Mouse (Mus musculus) forebrain, embryonic 10.5 days (tissue): ENCODE measurements around the gene Prkcq. TPM values are rescaled to one million over a fixed set of nuclear protein-coding genes. Genes with fewer than 3 reads are reported as not detected.
A peak's percentile ranks its signal among the peaks of the same experiment; 100 is the strongest.

Source experiments
- DNase-seq: peaks from one replicate; pipeline ENCODE4 v3.0.0-alpha.2; 2017; ENCODE audit warnings: low spot score; ENCODE audit errors: extremely low spot score
- H3K27ac ChIP-seq: fragments of 300-500 bp; sonication (generic); 2 replicates; pipeline ENCODE4 v1.5.1; 2016; ENCODE audit warnings: mild to moderate bottlenecking
- H3K27me3 ChIP-seq: fragments of 300-500 bp; sonication (generic); 2 replicates; pipeline ENCODE4 v1.6.1; 2016; ENCODE audit warnings: mild to moderate bottlenecking; ENCODE audit not compliant: poor library complexity, severe bottlenecking
- H3K36me3 ChIP-seq: fragments of 300-500 bp; sonication (generic); replicated peaks from 2 replicates; pipeline ENCODE4 v1.6.1; 2016; ENCODE audit warnings: mild to moderate bottlenecking, moderate library complexity
- H3K4me1 ChIP-seq: fragments of 300-500 bp; sonication (generic); 2 replicates; pipeline ENCODE4 v1.6.1; 2016
- H3K4me3 ChIP-seq: fragments of 300-500 bp; sonication (generic); 2 replicates; pipeline ENCODE4 v1.5.1; 2016; ENCODE audit warnings: mild to moderate bottlenecking, moderate library complexity
- H3K9me3 ChIP-seq: fragments of 300-500 bp; sonication (generic); 2 replicates; pipeline ENCODE4 v1.6.1; 2016; ENCODE audit warnings: mild to moderate bottlenecking, moderate library complexity
- WGBS: fragments of 180-500 bp; shearing (Covaris S2); methylation state at CpG from one replicate; pipeline ENCODE4 v1.1.7; 2016; 5-methylcytosine and 5-hydroxymethylcytosine counted together
- polyA plus RNA-seq: library from polyadenylated mRNA; unstranded; fragments of >200 nt; fragmentation: Nextera tagmentation; extraction: Ambion mirVana; gene quantifications from 2 replicates; pipeline ENCODE4 v1.2.1, GENCODE M21; 2016

Prkcq gene
- 1.3 and 1.7 TPM in 2 replicates for polyA plus RNA-seq

DNA sequence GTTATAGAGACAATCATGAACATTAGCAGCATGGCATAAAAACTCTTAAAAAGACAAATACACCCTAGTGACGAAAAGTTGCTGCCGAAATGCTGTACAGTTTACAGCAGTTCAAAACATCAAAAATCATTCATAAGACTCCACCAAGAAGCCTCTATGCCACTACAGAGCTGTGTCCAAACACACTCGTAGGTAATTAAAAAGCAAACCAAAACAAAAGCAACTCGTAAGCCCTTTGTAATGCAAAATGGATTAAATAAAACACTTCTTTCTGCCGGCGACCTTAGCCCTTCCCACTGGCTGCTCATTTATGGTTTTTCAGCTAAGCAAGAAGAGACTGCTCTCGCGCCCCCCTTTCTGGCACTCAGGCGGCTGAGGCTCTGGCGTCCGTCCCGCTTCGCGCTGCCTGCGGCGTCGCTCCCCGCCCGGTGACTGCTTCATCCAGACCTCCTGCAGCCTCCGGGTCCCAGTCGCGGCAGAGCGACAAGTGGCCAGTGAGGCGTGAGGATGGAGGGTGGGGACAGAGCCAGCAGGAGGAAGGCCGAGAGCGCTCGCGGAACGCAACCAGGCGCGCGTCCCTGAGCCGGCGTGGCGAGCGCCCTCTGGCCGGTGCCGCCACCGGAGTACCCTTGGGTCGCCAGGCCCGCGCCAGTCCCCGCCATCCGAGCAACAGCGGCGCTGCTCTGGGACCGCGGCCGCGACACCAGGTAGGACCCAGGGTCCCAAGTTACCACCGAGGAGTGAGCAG lies at the start of gene Prkcq:
Gene Prkcq (plus strand): TSS at position 355 of the 748 bp plus-strand sequence.
- peaks cover 84% of the 10 kb centered on the region for H3K27me3 ChIP-seq

DNA sequence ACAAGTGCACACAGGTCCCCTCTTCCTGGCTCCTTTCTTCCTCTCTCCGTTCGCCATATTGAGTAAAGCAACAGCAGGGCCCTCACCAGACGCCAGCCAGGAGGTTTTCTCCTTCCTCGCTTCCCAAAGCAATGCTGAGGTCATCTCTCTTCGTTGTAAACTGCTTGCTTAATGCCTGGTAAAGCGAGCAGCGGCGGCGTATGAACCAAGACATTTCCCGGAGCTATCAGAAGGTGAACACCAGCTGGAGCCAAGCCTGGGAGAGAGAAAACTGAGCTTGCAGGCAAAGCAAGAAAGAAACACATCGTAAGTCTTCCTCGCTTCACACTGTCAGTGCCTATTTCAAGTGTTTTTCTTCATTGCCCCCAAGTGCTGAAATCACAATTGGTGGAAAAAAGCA lies 41.0 kb upstream of the Prkcq start:
- no peak overlapping the region for H3K27ac ChIP-seq
- DNase-seq, result no peak
- H3K36me3 ChIP-seq, result no peaks in the 10 kb centered on the region
- no peaks in the 10 kb centered on the region for H3K4me1 ChIP-seq
- no peak overlapping the region for H3K4me3 ChIP-seq
- WGBS, result 91% methylated on average over 12 of the region's 12 CpGs
- no peaks in the 10 kb centered on the region for H3K9me3 ChIP-seq
- no peaks in the 10 kb centered on the region for H3K27me3 ChIP-seq

More for the DNA sequence above, at the start of gene Prkcq:
- Histone ChIP-seq H3K9me3 (no peaks in the 10 kb centered on the region), H3K36me3 (no peaks in the 10 kb centered on the region), H3K27ac (peak within 1 kb of the TSS; percentile 79), H3K4me3 (peak within 1 kb of the TSS; percentile 60), H3K4me1 (peaks cover 20% of the 10 kb centered on the region)
- 1% methylated on average over 51 of the region's 51 CpGs for WGBS
- DNase-seq, result peak; percentile 63

GRCm38 (mm10) chr2:11135718-11136117 lies 36.2 kb upstream of the Prkcq start:
- peaks cover 6% of the 10 kb centered on the region; the same call in 1 of the 2 replicates for H3K9me3 ChIP-seq
- DNase-seq, result no peak
- 78% methylated on average over 6 of the region's 6 CpGs for WGBS
- no peak overlapping the region for H3K4me3 ChIP-seq
- no peaks in the 10 kb centered on the region for H3K36me3 ChIP-seq
- no peak overlapping the region for H3K27ac ChIP-seq
- no peaks in the 10 kb centered on the region for H3K27me3 ChIP-seq
- H3K4me1 ChIP-seq, result no peaks in the 10 kb centered on the region

DNA sequence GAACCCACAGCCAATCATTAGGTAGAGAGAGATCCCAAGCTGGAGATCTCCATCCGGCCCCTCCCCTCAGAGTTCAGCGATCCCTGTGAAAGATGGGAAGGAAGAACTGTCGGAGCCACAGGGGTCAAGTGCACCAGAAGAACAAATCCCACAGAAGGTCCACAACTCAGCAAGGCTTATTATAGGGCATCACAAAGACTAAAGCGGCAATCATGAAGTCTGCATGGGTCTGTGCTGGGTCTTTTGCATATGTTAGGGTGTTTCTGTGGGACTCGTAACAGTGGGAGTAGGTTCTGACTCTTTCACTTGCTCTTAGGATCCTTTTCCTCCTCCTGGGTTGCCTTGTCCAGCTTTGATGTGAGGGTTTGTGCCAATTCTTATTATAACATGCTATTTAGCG lies 33.8 kb upstream of the Prkcq start:
- no peak for DNase-seq
- H3K4me3 ChIP-seq, result no peak overlapping the region
- WGBS, result 89% methylated on average over 6 of the region's 6 CpGs
- no peaks in the 10 kb centered on the region for H3K36me3 ChIP-seq
- 0 out of 2 replicates have a peak, but pooled peaks cover 3% of the 10 kb centered on the region for H3K27me3 ChIP-seq
- no peak overlapping the region for H3K27ac ChIP-seq
- no peaks in the 10 kb centered on the region for H3K4me1 ChIP-seq
- peaks cover 6% of the 10 kb centered on the region; the same call in 1 of the 2 replicates for H3K9me3 ChIP-seq

- Histone ChIP-seq H3K27ac (no peak overlapping the region), H3K4me1 (no peaks in the 10 kb centered on the region), H3K9me3 (peaks cover 6% of the 10 kb centered on the region; the same call in 1 of the 2 replicates), H3K27me3 (0 out of 2 replicates have a peak, but pooled peaks cover 3% of the 10 kb centered on the region), H3K36me3 (no peaks in the 10 kb centered on the region), H3K4me3 (no peak overlapping the region)
- WGBS, result 81% methylated on average over 1 of the region's 1 CpGs
- DNase-seq, result no peak
Measured at GRCm38 (mm10) chr2:11139518-11140152, 32.3 kb upstream of the Prkcq start.

DNA sequence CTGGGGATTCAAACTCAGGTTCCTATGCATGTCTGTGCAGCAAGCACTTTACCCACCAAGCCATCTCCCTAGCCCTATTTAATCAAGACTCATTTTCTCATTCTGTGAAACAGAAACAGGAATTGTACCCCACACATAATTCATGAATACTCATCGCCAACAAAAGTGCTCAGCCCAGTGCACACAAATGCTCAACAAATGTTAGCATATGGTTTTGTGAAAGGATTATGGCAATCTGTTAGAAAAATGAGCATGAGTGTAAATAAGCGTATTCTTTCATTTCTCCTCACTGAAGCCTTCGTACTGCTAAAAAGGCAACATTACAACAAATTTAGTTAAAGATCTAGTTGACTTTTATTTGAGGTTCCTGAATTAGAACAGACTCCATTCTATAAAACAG lies 31.5 kb upstream of the Prkcq start:
- H3K9me3 ChIP-seq, result peaks cover 6% of the 10 kb centered on the region; the same call in 1 of the 2 replicates
- no peaks in the 10 kb centered on the region for H3K4me1 ChIP-seq
- no peak overlapping the region for H3K4me3 ChIP-seq
- no peak overlapping the region for H3K27ac ChIP-seq
- no peak for DNase-seq
- no peaks in the 10 kb centered on the region for H3K36me3 ChIP-seq
- 92% methylated on average over 3 of the region's 3 CpGs for WGBS
- 0 out of 2 replicates have a peak, but pooled peaks cover 3% of the 10 kb centered on the region for H3K27me3 ChIP-seq

DNA sequence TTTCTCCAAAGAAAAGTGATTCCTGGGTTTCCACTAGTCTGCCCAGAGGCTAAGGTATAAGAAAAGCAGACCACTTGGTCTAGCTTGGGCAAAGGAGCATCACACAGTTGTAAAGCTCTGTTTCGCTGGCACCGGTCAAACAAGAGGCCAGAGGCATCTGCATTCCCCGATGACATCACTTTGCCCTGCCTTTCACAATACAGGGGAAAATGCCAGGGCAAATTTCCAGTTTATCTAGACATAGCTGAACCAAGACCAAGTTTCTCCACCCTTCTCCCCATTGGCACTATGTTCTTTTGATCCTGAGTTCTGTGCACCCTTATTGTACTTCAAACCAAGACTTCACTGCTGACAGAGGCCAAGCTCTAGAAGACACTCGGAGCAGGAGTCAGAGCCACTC lies 22.8 kb upstream of the Prkcq start:
- H3K9me3 ChIP-seq, result no peaks in the 10 kb centered on the region
- no peak overlapping the region for H3K27ac ChIP-seq
- DNase-seq, result no peak
- no peak overlapping the region for H3K4me3 ChIP-seq
- 88% methylated on average over 4 of the region's 4 CpGs for WGBS
- H3K4me1 ChIP-seq, result no peaks in the 10 kb centered on the region
- no peaks in the 10 kb centered on the region for H3K27me3 ChIP-seq
- H3K36me3 ChIP-seq, result no peaks in the 10 kb centered on the region

- H3K4me3 ChIP-seq, result no peak overlapping the region
- no peaks in the 10 kb centered on the region for H3K36me3 ChIP-seq
- DNase-seq, result no peak
- no peak overlapping the region for H3K27ac ChIP-seq
- H3K4me1 ChIP-seq, result no peaks in the 10 kb centered on the region
- WGBS, result 88% methylated on average over 7 of the region's 7 CpGs
- H3K9me3 ChIP-seq, result no peaks in the 10 kb centered on the region
- H3K27me3 ChIP-seq, result no peaks in the 10 kb centered on the region
Measured at GRCm38 (mm10) chr2:11150975-11151374, 20.9 kb upstream of the Prkcq start.

DNA sequence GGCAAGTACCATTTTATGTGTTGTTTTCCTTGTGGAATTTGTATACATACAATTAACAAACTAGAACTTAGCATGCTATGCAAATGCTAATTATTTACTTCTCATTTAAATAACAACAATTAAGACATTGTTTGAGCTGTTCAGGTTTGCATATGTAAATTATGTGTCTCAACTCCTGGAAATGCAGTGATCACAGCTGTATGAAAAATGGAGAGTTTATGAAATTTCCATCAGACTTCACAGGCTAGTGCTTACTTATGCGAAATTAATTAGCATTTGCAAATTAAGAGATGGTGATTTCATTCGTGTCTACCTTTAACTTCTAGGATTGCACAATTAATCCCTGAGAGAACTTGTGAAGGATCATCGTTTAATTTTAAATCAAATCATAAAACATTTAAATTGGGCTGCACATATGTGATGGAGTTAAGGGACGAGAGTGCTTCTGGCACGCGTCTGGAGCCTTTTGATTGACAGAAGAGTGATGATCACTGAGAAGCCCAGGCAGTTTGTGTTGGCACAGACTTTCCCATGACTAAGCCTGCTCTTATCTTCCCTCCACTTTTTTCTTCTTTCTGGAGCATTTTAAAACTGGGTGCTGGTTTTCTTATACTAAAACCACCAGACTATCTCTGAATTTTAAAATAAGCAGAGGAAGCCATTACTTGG lies 20.1 kb upstream of the Prkcq start:
- 86% methylated on average over 6 of the region's 6 CpGs for WGBS
- H3K4me1 ChIP-seq, result no peaks in the 10 kb centered on the region
- H3K4me3 ChIP-seq, result no peak overlapping the region
- no peak for DNase-seq
- H3K27ac ChIP-seq, result no peak overlapping the region
- no peaks in the 10 kb centered on the region for H3K9me3 ChIP-seq
- H3K27me3 ChIP-seq, result no peaks in the 10 kb centered on the region
- H3K36me3 ChIP-seq, result no peaks in the 10 kb centered on the region

GRCm38 (mm10) chr2:11159641-11160040 lies 12.3 kb upstream of the Prkcq start:
- no peaks in the 10 kb centered on the region for H3K27me3 ChIP-seq
- DNase-seq, result no peak
- WGBS, result 94% methylated on average over 7 of the region's 7 CpGs
- no peak overlapping the region for H3K27ac ChIP-seq
- H3K4me3 ChIP-seq, result no peak overlapping the region
- H3K36me3 ChIP-seq, result no peaks in the 10 kb centered on the region
- H3K9me3 ChIP-seq, result no peaks in the 10 kb centered on the region
- peaks cover 5% of the 10 kb centered on the region; the same call in 1 of the 2 replicates for H3K4me1 ChIP-seq

GRCm38 (mm10) chr2:11160696-11161095 lies 11.2 kb upstream of the Prkcq start:
- no peak for DNase-seq
- Histone ChIP-seq H3K36me3 (no peaks in the 10 kb centered on the region), H3K4me1 (peaks cover 5% of the 10 kb centered on the region; the same call in 1 of the 2 replicates), H3K27ac (no peak overlapping the region), H3K27me3 (no peaks in the 10 kb centered on the region), H3K4me3 (no peak overlapping the region), H3K9me3 (no peaks in the 10 kb centered on the region)
- WGBS, result 90% methylated on average over 3 of the region's 3 CpGs

- WGBS, result 93% methylated on average over 4 of the region's 4 CpGs
- no peak for DNase-seq
- Histone ChIP-seq H3K9me3 (no peaks in the 10 kb centered on the region), H3K27ac (no peak overlapping the region), H3K27me3 (no peaks in the 10 kb centered on the region), H3K4me1 (peaks cover 5% of the 10 kb centered on the region; the same call in 1 of the 2 replicates), H3K4me3 (no peak overlapping the region), H3K36me3 (no peaks in the 10 kb centered on the region)
Measured at GRCm38 (mm10) chr2:11161336-11161735, 10.6 kb upstream of the Prkcq start.
